Mouse (Mus musculus) heart, embryonic 11.5 days (tissue): ENCODE results near the gene Tspan18. TPM values are rescaled to one million over a fixed set of nuclear protein-coding genes. Genes with fewer than 3 reads are reported as not detected.

Experiments
- ATAC-seq: fragments of 200-750 bp; cut with Nextera tagmentation; replicated peaks from 2 replicates; pipeline ENCODE4 v1.8.0; 2017; ENCODE audit warnings: moderate library complexity; ENCODE audit not compliant: insufficient number of reproducible peaks, low FRiP score, low TSS enrichment
- H3K27ac ChIP-seq: fragments of 300-500 bp; sonication (generic); 2 replicates; pipeline ENCODE4 v1.5.1; 2014; ENCODE audit warnings: mild to moderate bottlenecking, low read depth, low read length
- H3K27me3 ChIP-seq: fragments of 300-500 bp; sonication (generic); 2 replicates; pipeline ENCODE4 v1.6.1; 2014; ENCODE audit warnings: mild to moderate bottlenecking, low read length, mixed read lengths; ENCODE audit not compliant: control insufficient read depth, insufficient read depth
- H3K36me3 ChIP-seq: fragments of 300-500 bp; sonication (generic); 2 replicates; pipeline ENCODE4 v1.6.1; 2014; ENCODE audit warnings: mild to moderate bottlenecking, low read length, moderate library complexity, mixed read lengths; ENCODE audit not compliant: control insufficient read depth, insufficient read depth
- H3K4me1 ChIP-seq: fragments of 300-500 bp; sonication (generic); 2 replicates; pipeline ENCODE4 v1.6.1; 2014; ENCODE audit warnings: low read length; ENCODE audit not compliant: control insufficient read depth, insufficient read depth
- H3K4me2 ChIP-seq: fragments of 300-500 bp; sonication (generic); 2 replicates; pipeline ENCODE4 v1.6.1; 2014; ENCODE audit warnings: mild to moderate bottlenecking, moderate library complexity
- H3K4me3 ChIP-seq: fragments of 300-500 bp; sonication (generic); 2 replicates; pipeline ENCODE4 v1.5.1; 2014; ENCODE audit warnings: low read depth, low read length
- H3K9ac ChIP-seq: fragments of 300-500 bp; sonication (generic); 2 replicates; pipeline ENCODE4 v1.6.1; 2014; ENCODE audit warnings: mild to moderate bottlenecking, low read depth, low read length, moderate library complexity
- H3K9me3 ChIP-seq: fragments of 300-500 bp; sonication (generic); replicated peaks from 2 replicates; pipeline ENCODE4 v1.6.1; 2016; ENCODE audit warnings: low read length; ENCODE audit not compliant: control insufficient read depth
- WGBS: fragments of 180-500 bp; shearing (Covaris S2); extraction: QIAGEN DNeasy Blood & Tissue Kit; methylation state at CpG from one replicate; pipeline ENCODE4 v1.1.7; 2014; ENCODE audit not compliant: insufficient replicate concordance; 5-methylcytosine and 5-hydroxymethylcytosine counted together
- polyA plus RNA-seq: library from polyadenylated mRNA; unstranded; fragments of >200 nt; fragmentation: Nextera tagmentation; extraction: Ambion mirVana; gene quantifications from 2 replicates; pipeline ENCODE4 v1.2.1, GENCODE M21; 2014

The Tspan18 gene
- polyA plus RNA-seq, 1 experiment from 2014 or later = 75.5 TPM

- Histone ChIP-seq H3K27me3 (no peaks in the 10 kb centered on the region), H3K9me3 (no peaks in the 10 kb centered on the region), H3K27ac (no peak overlapping the region), H3K36me3 (0 out of 2 replicates have a peak, but pooled peaks cover 1% of the 10 kb centered on the region), H3K4me2 (no peak overlapping the region), H3K9ac (no peak overlapping the region), H3K4me3 (no peak overlapping the region), H3K4me1 (peaks cover 19% of the 10 kb centered on the region)
- peak; percentile 59 for ATAC-seq
- 28% methylated on average over 7 of the region's 7 CpGs for WGBS
These were observed 117.3 kb downstream of the Tspan18 start for GRCm38 (mm10) chr2:93217015-93217414.

- WGBS = 80% methylated on average over 10 of the region's 10 CpGs
- ATAC-seq = no peak
- H3K36me3 ChIP-seq = no peaks in the 10 kb centered on the region
- no peak overlapping the region for H3K27ac ChIP-seq
- H3K4me1 ChIP-seq = peaks cover 18% of the 10 kb centered on the region
- no peak overlapping the region for H3K9ac ChIP-seq
- no peak overlapping the region for H3K4me2 ChIP-seq
- no peaks in the 10 kb centered on the region for H3K27me3 ChIP-seq
- H3K9me3 ChIP-seq = no peaks in the 10 kb centered on the region
- H3K4me3 ChIP-seq = no peak overlapping the region
These were observed 118.5 kb downstream of the Tspan18 start for GRCm38 (mm10) chr2:93215790-93216189.

GRCm38 (mm10) chr2:93214192-93214591 lies 120.1 kb downstream of the Tspan18 start:
- Histone ChIP-seq H3K4me1 (peaks cover 15% of the 10 kb centered on the region), H3K27me3 (no peaks in the 10 kb centered on the region), H3K36me3 (0 out of 2 replicates have a peak, but pooled peaks cover 4% of the 10 kb centered on the region), H3K4me2 (no peak overlapping the region), H3K9me3 (no peaks in the 10 kb centered on the region), H3K4me3 (no peak overlapping the region), H3K27ac (no peak overlapping the region), H3K9ac (no peak overlapping the region)
- WGBS = 75% methylated on average over 1 of the region's 1 CpGs
- ATAC-seq = no peak

GRCm38 (mm10) chr2:93212865-93213264 lies 121.4 kb downstream of the Tspan18 start:
- Histone ChIP-seq H3K4me2 (no peak overlapping the region), H3K36me3 (0 out of 2 replicates have a peak, but pooled peaks cover 4% of the 10 kb centered on the region), H3K27me3 (no peaks in the 10 kb centered on the region), H3K4me3 (no peak overlapping the region), H3K27ac (no peak overlapping the region), H3K9me3 (no peaks in the 10 kb centered on the region), H3K4me1 (peaks cover 15% of the 10 kb centered on the region), H3K9ac (no peak overlapping the region)
- ATAC-seq = no peak
- WGBS = 97% methylated on average over 2 of the region's 2 CpGs

GRCm38 (mm10) chr2:93212386-93212785 lies 121.9 kb downstream of the Tspan18 start:
- Histone ChIP-seq H3K4me1 (peaks cover 12% of the 10 kb centered on the region), H3K27me3 (no peaks in the 10 kb centered on the region), H3K4me2 (no peak overlapping the region), H3K9ac (no peak overlapping the region), H3K27ac (no peak overlapping the region), H3K36me3 (0 out of 2 replicates have a peak, but pooled peaks cover 4% of the 10 kb centered on the region), H3K4me3 (no peak overlapping the region), H3K9me3 (no peaks in the 10 kb centered on the region)
- no peak for ATAC-seq
- WGBS = 68% methylated on average over 2 of the region's 2 CpGs

GRCm38 (mm10) chr2:93206126-93206525 lies 128.2 kb downstream of the Tspan18 start:
- WGBS = 86% methylated on average over 1 of the region's 1 CpGs
- Histone ChIP-seq H3K4me1 (0 out of 2 replicates have a peak, but pooled peaks cover 2% of the 10 kb centered on the region), H3K36me3 (0 out of 2 replicates have a peak, but pooled peaks cover 7% of the 10 kb centered on the region), H3K4me3 (no peak overlapping the region), H3K9ac (no peak overlapping the region), H3K27ac (no peak overlapping the region), H3K9me3 (no peaks in the 10 kb centered on the region), H3K27me3 (no peaks in the 10 kb centered on the region), H3K4me2 (no peak overlapping the region)
- ATAC-seq = no peak

GRCm38 (mm10) chr2:93204571-93204970 lies 129.7 kb downstream of the Tspan18 start:
- no peaks in the 10 kb centered on the region for H3K9me3 ChIP-seq
- peaks cover 11% of the 10 kb centered on the region for H3K4me1 ChIP-seq
- WGBS = 74% methylated on average over 6 of the region's 6 CpGs
- H3K27ac ChIP-seq = no peak overlapping the region
- no peak overlapping the region for H3K4me2 ChIP-seq
- peaks cover 6% of the 10 kb centered on the region; the same call in 1 of the 2 replicates for H3K36me3 ChIP-seq
- ATAC-seq = no peak
- no peak overlapping the region for H3K9ac ChIP-seq
- H3K4me3 ChIP-seq = no peak overlapping the region
- no peaks in the 10 kb centered on the region for H3K27me3 ChIP-seq

- peaks cover 11% of the 10 kb centered on the region for H3K4me1 ChIP-seq
- no peak overlapping the region for H3K4me3 ChIP-seq
- no peak overlapping the region for H3K4me2 ChIP-seq
- no peak overlapping the region for H3K27ac ChIP-seq
- H3K9ac ChIP-seq = no peak overlapping the region
- H3K36me3 ChIP-seq = peaks cover 6% of the 10 kb centered on the region; the same call in 1 of the 2 replicates
- WGBS = 20% methylated on average over 10 of the region's 10 CpGs
- no peaks in the 10 kb centered on the region for H3K27me3 ChIP-seq
- no peaks in the 10 kb centered on the region for H3K9me3 ChIP-seq
- no peak for ATAC-seq
These were observed 130.6 kb downstream of the Tspan18 start for GRCm38 (mm10) chr2:93203682-93204081.

- H3K9ac ChIP-seq = no peak overlapping the region
- no peaks in the 10 kb centered on the region for H3K9me3 ChIP-seq
- H3K27ac ChIP-seq = no peak overlapping the region
- H3K27me3 ChIP-seq = no peaks in the 10 kb centered on the region
- 48% methylated on average over 1 of the region's 1 CpGs for WGBS
- peaks cover 11% of the 10 kb centered on the region for H3K4me1 ChIP-seq
- H3K4me2 ChIP-seq = no peak overlapping the region
- peaks cover 6% of the 10 kb centered on the region; the same call in 1 of the 2 replicates for H3K36me3 ChIP-seq
- ATAC-seq = no peak
- no peak overlapping the region for H3K4me3 ChIP-seq
These were observed 131.5 kb downstream of the Tspan18 start for GRCm38 (mm10) chr2:93202782-93203181.
